Mouse (Mus musculus): ENCODE measurements at regions not wholly inside any gene's neighbourhood (a gene's known extent, or its start where the extent isn't known, plus 50 kb on each side); places are given as distances from the start of the nearest gene placed in this dataset.

DNA sequence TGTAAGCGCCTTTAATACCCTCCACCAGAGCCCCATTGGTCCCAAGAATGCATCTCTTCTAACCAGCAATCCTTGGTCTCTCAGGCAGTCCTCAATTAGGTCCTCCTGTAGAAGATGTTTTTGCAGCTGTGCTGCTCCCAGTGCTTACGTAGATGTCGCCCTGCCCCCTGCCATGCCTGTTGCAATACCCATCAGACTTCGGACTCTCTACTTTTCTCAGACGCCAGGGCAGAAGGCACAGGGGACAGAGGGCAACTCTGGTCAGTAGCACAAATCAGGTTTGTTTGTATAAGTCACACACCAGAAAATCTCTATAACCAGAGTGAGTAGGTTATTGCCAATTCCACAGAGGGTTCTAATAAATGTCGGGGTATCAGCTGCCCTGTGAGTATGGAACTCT, 123.0 kb upstream of the Mocs1 start:
- TF ChIP-seq CTCF (IDR thresholded peaks at IDR 0.05): no peak
- TF ChIP-seq POLR2A (IDR thresholded peaks at IDR 0.05; ENCODE audit: insufficient read depth, low read depth, low read length): no peak
